Mouse (Mus musculus): Measurements from ENCODE around the gene Gnai3. TPM values are rescaled to one million over a fixed set of nuclear protein-coding genes. Genes with fewer than 3 reads are reported as not detected.

Gnai3 gene
- polyA plus RNA-seq, 1 experiment from 2014 or later: 161 TPM

DNA sequence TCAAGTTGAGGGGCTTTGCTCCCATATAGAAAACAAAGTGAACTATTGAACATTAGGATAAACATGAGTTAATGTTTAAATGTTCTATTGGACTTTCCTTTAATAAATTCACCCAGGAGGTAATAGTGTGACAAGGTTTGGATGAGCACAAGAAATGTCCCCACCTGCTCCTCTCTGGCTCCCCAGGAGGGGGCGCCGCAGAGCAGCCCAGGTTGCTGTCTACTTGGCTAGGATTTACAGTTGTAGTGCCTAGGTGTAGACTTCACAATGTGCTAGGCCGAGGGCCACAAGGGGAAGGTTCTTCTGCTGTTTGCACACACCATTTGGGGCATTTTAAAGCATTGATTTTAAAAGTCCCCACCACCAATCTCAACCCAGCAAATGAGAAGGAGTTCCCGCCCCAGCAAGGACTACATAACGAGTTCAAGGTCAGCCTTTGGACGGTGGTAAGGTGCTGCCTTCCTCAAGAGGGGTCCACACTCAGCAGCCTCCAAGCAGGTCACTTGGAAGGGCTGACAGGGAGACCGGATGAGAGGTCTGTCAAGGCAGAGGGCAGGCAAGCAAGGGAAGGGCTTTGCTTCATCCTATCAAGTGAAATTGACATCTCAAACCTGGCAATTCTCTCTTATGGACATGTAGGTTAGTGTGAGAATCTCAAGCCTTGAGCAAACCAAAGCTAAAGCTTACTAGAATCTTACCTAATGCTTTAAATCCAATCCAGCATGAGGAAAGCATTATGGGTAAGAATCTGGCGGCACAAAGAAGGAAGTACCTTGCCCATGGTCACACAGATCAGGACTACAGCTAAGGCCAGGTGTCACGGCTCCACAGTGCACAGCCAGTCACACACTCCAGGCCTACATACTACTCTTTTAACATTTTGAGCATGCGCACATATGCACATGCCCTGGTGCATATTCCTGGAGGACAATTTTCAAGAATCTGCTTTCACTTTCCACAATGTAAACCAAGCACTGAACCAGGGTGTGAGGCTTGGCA is 75.4 kb downstream of the Gnai3 start:
- no peaks in the 10 kb centered on the region for H3K9me3 ChIP-seq
- no peak overlapping the region for H3K9ac ChIP-seq
- H3K27ac ChIP-seq: no peak overlapping the region; the same call in 1 of the 2 replicates
- peaks cover 16% of the 10 kb centered on the region for H3K36me3 ChIP-seq
- H3K4me3 ChIP-seq (replicated peaks): no peak overlapping the region
- ATAC-seq (ENCODE audit: insufficient read depth, low FRiP score, low read depth): no peak
- no peak overlapping the region for H3K4me2 ChIP-seq
- H3K27me3 ChIP-seq (replicated peaks): no peaks in the 10 kb centered on the region
- WGBS: 61% methylated on average over 10 of the region's 10 CpGs
- H3K4me1 ChIP-seq: peaks cover 8% of the 10 kb centered on the region; the same call in 1 of the 2 replicates

DNA sequence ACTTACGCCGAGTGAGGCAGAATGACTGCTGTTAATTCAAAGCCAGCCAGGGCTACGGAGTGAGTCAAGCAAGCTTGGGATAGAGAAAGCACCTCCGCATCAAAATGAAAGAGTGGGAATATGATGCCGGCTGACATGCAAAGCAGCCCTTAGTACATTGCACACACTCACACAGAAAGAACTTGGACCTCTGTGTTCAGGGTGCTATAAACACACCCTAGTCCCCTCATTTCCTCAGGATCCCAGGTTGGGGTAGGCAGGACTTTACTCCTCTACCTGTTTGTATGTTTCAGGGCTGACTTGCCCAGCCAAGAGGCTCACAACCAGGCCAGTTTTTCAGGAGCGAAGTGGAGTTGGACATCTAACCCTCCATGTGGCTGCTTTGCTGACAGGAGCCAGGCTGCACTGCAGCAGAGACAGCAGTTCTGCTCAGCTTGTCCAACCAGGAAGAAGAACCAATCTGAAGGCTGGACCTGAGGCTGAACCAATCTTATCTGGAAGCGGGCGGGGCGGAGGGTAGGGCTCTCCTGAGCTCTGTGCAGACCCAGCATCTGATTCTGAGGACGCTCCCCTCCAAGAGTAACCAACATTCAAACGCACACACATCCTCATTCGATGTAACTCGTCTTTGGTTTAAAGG is 76.6 kb downstream of the Gnai3 start:
- H3K27ac ChIP-seq: peak overlapping the region; percentile 54
- WGBS: 55% methylated on average over 13 of the region's 13 CpGs
- H3K4me2 ChIP-seq: peak overlapping the region; percentile 14; the same call in 1 of the 2 replicates
- H3K4me1 ChIP-seq: peaks cover 8% of the 10 kb centered on the region; the same call in 1 of the 2 replicates
- peaks cover 4% of the 10 kb centered on the region for H3K36me3 ChIP-seq
- H3K4me3 ChIP-seq (replicated peaks): no peak overlapping the region
- H3K27me3 ChIP-seq (replicated peaks): no peaks in the 10 kb centered on the region
- H3K9me3 ChIP-seq: no peaks in the 10 kb centered on the region
- peak; percentile 62 for ATAC-seq (ENCODE audit: insufficient read depth, low FRiP score, low read depth)
- no peak overlapping the region for H3K9ac ChIP-seq

DNA sequence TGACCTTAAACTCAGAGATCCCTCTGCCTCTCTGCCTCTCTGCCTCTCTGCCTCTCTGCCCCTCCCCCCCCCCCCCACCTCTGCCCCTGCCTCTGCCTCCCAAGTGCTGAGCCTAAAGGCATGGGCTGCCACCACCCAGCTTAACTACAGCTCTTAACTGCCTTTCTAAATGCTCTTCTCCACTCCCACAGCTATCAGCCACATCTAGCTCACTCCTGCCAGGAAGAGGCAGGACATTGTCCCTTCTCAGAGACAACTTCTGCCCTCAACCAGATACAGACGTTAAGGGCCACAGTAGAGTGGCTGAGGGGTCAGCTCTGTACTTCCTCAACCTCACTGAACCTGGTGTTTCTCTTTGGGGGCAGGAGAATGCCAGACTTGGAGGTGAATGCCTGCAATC is 77.1 kb downstream of the Gnai3 start:
- no peaks in the 10 kb centered on the region for H3K36me3 ChIP-seq
- no peak overlapping the region for H3K4me2 ChIP-seq
- peak overlapping the region; percentile 54; the same call in 1 of the 2 replicates for H3K27ac ChIP-seq
- no peak for ATAC-seq (ENCODE audit: insufficient read depth, low FRiP score, low read depth)
- H3K4me3 ChIP-seq (replicated peaks): no peak overlapping the region
- H3K9ac ChIP-seq: no peak overlapping the region
- 20% methylated on average over 1 of the region's 1 CpGs for WGBS
- H3K27me3 ChIP-seq (replicated peaks): no peaks in the 10 kb centered on the region
- H3K4me1 ChIP-seq: peaks cover 8% of the 10 kb centered on the region; the same call in 1 of the 2 replicates
- H3K9me3 ChIP-seq: no peaks in the 10 kb centered on the region

DNA sequence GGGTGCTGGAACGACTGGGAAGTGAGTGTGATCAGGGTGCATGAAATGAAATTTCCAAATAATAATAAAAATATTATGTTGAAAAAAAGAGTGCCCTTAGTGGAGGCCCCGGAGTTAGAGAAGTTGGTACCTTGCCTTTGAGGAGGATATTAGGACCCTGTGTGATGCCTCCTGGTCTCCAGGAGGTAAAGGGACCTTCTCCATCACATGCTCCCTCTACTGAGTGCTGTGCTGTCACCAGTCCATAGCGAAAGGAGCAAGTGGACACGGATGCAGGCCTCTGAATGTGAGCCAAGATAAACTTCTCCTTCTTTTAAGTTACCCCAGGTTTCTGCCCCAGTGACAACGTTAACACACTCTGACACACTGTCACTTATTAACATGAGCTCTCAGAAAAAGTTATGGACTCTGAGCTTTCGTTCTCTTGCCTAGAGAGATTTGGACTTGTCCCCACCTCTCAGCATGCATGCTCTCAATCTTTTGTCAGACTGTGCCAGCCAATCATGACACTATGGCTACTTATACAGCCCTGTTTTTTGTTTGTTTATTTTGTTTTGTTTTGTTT is 78.5 kb downstream of the Gnai3 start:
- no peak; the same call in 1 of the 2 replicates for ATAC-seq (ENCODE audit: insufficient read depth, low FRiP score, low read depth)
- Histone ChIP-seq H3K4me2 (no peak overlapping the region), H3K27me3 (replicated peaks) (no peaks in the 10 kb centered on the region), H3K4me3 (replicated peaks) (no peak overlapping the region), H3K27ac (no peak overlapping the region), H3K4me1 (peaks cover 8% of the 10 kb centered on the region; the same call in 1 of the 2 replicates), H3K9me3 (no peaks in the 10 kb centered on the region), H3K9ac (no peak overlapping the region), H3K36me3 (no peaks in the 10 kb centered on the region)
- WGBS: 55% methylated on average over 6 of the region's 6 CpGs

DNA sequence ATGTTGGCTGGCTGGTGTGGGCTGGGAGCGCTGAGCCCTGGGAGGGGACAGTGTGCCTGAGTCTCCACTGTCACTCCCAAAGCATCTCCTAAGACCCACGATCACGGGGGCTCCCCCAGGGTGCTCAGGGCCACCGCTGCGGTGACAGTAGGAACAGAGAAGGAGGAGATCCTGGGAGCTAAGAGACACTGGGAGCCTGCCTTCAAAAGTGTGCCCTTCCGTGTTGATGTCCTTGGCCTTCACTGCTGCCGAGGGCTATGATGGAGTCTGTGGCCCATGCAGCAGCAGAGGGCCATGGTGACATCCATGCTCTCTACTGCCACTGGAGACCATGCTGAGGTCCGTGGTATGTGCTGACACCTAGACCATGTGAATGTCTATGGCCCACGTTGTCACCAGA is 80.4 kb downstream of the Gnai3 start:
- Histone ChIP-seq H3K27ac (no peak overlapping the region), H3K9me3 (no peaks in the 10 kb centered on the region), H3K4me2 (no peak overlapping the region), H3K27me3 (replicated peaks) (no peaks in the 10 kb centered on the region), H3K4me1 (peaks cover 8% of the 10 kb centered on the region; the same call in 1 of the 2 replicates), H3K36me3 (no peaks in the 10 kb centered on the region), H3K9ac (no peak overlapping the region), H3K4me3 (replicated peaks) (no peak overlapping the region)
- WGBS: 78% methylated on average over 9 of the region's 9 CpGs
- ATAC-seq (ENCODE audit: insufficient read depth, low FRiP score, low read depth): no peak

DNA sequence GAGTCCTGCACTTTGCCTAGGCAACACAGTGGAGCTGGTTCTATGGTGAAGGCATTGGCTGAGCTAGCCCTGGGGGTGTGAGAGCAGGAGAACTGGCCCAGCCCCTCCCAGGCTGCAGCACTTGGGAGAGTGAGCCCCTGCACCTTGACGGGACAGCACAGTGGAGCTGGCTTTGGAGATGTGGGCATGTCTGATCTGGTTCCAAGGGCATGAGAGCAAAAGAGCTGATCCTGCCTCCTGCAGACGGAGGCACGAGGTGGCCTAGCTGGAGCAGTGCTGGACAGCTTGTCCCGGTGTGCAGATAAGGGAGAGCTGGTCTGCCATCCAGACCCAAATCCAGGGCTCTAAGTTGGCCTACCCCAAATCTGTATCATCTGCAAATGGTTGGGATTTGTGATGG is 81.3 kb downstream of the Gnai3 start:
- Histone ChIP-seq H3K27ac (no peak overlapping the region), H3K4me2 (no peak overlapping the region), H3K27me3 (replicated peaks) (no peaks in the 10 kb centered on the region), H3K4me3 (replicated peaks) (no peak overlapping the region), H3K36me3 (no peaks in the 10 kb centered on the region), H3K9ac (no peak overlapping the region), H3K9me3 (no peaks in the 10 kb centered on the region), H3K4me1 (peaks cover 8% of the 10 kb centered on the region; the same call in 1 of the 2 replicates)
- ATAC-seq (ENCODE audit: insufficient read depth, low FRiP score, low read depth): no peak
- 66% methylated on average over 4 of the region's 4 CpGs for WGBS

DNA sequence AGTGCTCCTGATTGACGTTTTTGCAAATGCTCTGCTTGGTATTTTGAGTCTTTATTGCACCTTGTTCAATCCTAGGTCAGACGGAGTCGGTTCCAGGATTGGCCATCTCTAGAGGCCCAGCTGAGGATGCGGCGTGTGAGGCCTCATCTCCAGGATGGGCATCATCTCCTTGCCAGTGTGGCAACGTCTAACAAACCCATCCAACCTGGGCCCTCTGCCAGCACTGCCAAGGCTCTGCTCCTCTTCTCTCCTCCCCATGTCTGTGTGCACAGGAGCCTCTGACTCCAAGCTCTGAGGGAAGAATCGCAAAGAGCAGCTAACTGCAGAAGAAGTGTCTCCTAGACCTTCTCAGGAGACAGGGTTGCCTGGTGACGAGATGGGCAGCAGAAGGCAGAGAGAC is 83.3 kb downstream of the Gnai3 start:
- no peaks in the 10 kb centered on the region for H3K36me3 ChIP-seq
- ATAC-seq (ENCODE audit: insufficient read depth, low FRiP score, low read depth): no peak
- WGBS: 76% methylated on average over 8 of the region's 8 CpGs
- H3K4me2 ChIP-seq: no peak overlapping the region
- no peaks in the 10 kb centered on the region for H3K4me1 ChIP-seq
- H3K9me3 ChIP-seq: no peaks in the 10 kb centered on the region
- H3K27me3 ChIP-seq (replicated peaks): no peaks in the 10 kb centered on the region
- H3K9ac ChIP-seq: no peak overlapping the region
- no peak overlapping the region for H3K4me3 ChIP-seq (replicated peaks)
- H3K27ac ChIP-seq: peak overlapping the region; percentile 44; the same call in 1 of the 2 replicates

DNA sequence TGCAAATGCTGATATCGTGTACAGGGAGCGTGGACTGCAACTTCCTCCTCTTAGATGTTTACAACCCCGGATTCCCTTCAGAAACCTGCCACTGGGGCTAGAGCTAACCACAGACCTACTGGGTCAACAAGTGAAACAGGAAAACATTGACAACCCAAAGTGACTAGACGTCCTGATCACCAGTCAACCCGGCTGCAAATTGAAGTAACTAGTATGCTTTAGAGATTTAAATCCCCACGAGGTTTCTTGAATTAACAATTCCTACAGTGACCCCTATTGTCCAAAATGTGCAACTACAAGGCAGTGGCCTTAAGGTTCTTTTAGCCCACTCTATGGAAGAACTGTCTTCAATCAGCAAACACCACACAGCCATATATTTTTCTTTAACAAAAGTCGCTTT is 84.5 kb downstream of the Gnai3 start:
- Histone ChIP-seq H3K27ac (peak overlapping the region; percentile 52; the same call in 1 of the 2 replicates), H3K4me3 (replicated peaks) (no peak overlapping the region), H3K4me1 (no peaks in the 10 kb centered on the region), H3K4me2 (peak overlapping the region; percentile 39), H3K9me3 (no peaks in the 10 kb centered on the region), H3K9ac (no peak overlapping the region), H3K36me3 (no peaks in the 10 kb centered on the region), H3K27me3 (replicated peaks) (no peaks in the 10 kb centered on the region)
- WGBS: 14% methylated on average over 7 of the region's 7 CpGs
- 0 out of 2 replicates have a peak, but pooled peaks have one; percentile 4 for ATAC-seq (ENCODE audit: insufficient read depth, low FRiP score, low read depth)

Other genes starting within 250 kb of the Gnai3 start
- 27.1 and 34.6 TPM in 2 replicates for gene Gstm7, start 214.3 kb downstream of the Gnai3 start, polyA plus RNA-seq (2015; fragmentation: Nextera tagmentation; extraction: Ambion mirVana)
- gene Gstm6, start 202.4 kb downstream of the Gnai3 start, polyA plus RNA-seq (2015; fragmentation: Nextera tagmentation; extraction: Ambion mirVana): 9.3 and 12.4 TPM in 2 replicates
- 70.3 and 88.2 TPM in 2 replicates for gene Gstm3, start 176.9 kb downstream of the Gnai3 start, polyA plus RNA-seq (2015; fragmentation: Nextera tagmentation; extraction: Ambion mirVana)
- 173 and 200 TPM in 2 replicates for gene Gstm2, start 159.7 kb downstream of the Gnai3 start, polyA plus RNA-seq (2015; fragmentation: Nextera tagmentation; extraction: Ambion mirVana)
- 546 and 570 TPM in 2 replicates for gene Gstm1, start 128.2 kb downstream of the Gnai3 start, polyA plus RNA-seq (2015; fragmentation: Nextera tagmentation; extraction: Ambion mirVana)
- 23.0 and 28.8 TPM in 2 replicates for gene Gstm4, start 101.3 kb downstream of the Gnai3 start, polyA plus RNA-seq (2015; fragmentation: Nextera tagmentation; extraction: Ambion mirVana)
- 49.0 and 56.1 TPM in 2 replicates for gene Ampd2, start 59.5 kb downstream of the Gnai3 start, polyA plus RNA-seq (2015; fragmentation: Nextera tagmentation; extraction: Ambion mirVana)
- gene Gnat2, start 53.4 kb downstream of the Gnai3 start, polyA plus RNA-seq (2015; fragmentation: Nextera tagmentation; extraction: Ambion mirVana): 1.8 and 2.5 TPM in 2 replicates
- gene Gpr61, start 8.7 kb upstream of the Gnai3 start, polyA plus RNA-seq (2015; fragmentation: Nextera tagmentation; extraction: Ambion mirVana): 0.19 TPM in 2 replicates
- gene Amigo1, start 40.2 kb upstream of the Gnai3 start, polyA plus RNA-seq (2015; fragmentation: Nextera tagmentation; extraction: Ambion mirVana): 3.8 and 4.4 TPM in 2 replicates
- gene Cyb561d1, start 55.1 kb upstream of the Gnai3 start, polyA plus RNA-seq (2015; fragmentation: Nextera tagmentation; extraction: Ambion mirVana): 3.7 and 4.2 TPM in 2 replicates
- gene Atxn7l2, start 64.8 kb upstream of the Gnai3 start, polyA plus RNA-seq (2015; fragmentation: Nextera tagmentation; extraction: Ambion mirVana): 11.6 and 13.3 TPM in 2 replicates
- 0.23 and 0.48 TPM in 2 replicates for gene Sypl2, start 80.5 kb upstream of the Gnai3 start, polyA plus RNA-seq (2015; fragmentation: Nextera tagmentation; extraction: Ambion mirVana)
- 254 and 273 TPM in 2 replicates for gene Psma5, start 110.8 kb upstream of the Gnai3 start, polyA plus RNA-seq (2015; fragmentation: Nextera tagmentation; extraction: Ambion mirVana)
- gene Sort1, start 137.9 kb upstream of the Gnai3 start, polyA plus RNA-seq (2015; fragmentation: Nextera tagmentation; extraction: Ambion mirVana): 12.4 and 14.2 TPM in 2 replicates
- gene Mybphl, start 218.8 kb upstream of the Gnai3 start, polyA plus RNA-seq (2015; fragmentation: Nextera tagmentation; extraction: Ambion mirVana): not detected in 2 replicates
- gene Psrc1, start 237.7 kb upstream of the Gnai3 start, polyA plus RNA-seq (2015; fragmentation: Nextera tagmentation; extraction: Ambion mirVana): 34.9 and 38.9 TPM in 2 replicates